Mouse (Mus musculus) heart, postnatal 0 days (tissue): ENCODE data around the gene 4931428L18Rik. TPM values are rescaled to one million over a fixed set of nuclear protein-coding genes. Genes with fewer than 3 reads are reported as not detected.

ENCODE experiments used
- ATAC-seq: fragments of 200-750 bp; cut with Nextera tagmentation; 2 replicates; pipeline ENCODE4 v1.8.0; 2017; ENCODE audit warnings: low read depth, moderate number of reproducible peaks, moderate library complexity; ENCODE audit not compliant: insufficient read depth
- DNase-seq: peaks from one replicate; pipeline ENCODE4 v3.0.0-alpha.2; 2016; ENCODE audit warnings: low spot score
- H3K27ac ChIP-seq: fragments of 300-500 bp; sonication (generic); 2 replicates; pipeline ENCODE4 v1.5.1; 2014; ENCODE audit warnings: low read depth, mild to moderate bottlenecking
- H3K27me3 ChIP-seq: fragments of 300-500 bp; sonication (generic); 2 replicates; pipeline ENCODE4 v1.6.1; 2014; ENCODE audit warnings: low read length, mixed read lengths; ENCODE audit not compliant: control insufficient read depth, insufficient read depth
- H3K36me3 ChIP-seq: fragments of 300-500 bp; sonication (generic); replicated peaks from 2 replicates; pipeline ENCODE4 v1.6.1; 2014; ENCODE audit warnings: low read length, mixed read lengths; ENCODE audit not compliant: control insufficient read depth, insufficient read depth
- H3K4me1 ChIP-seq: fragments of 300-500 bp; sonication (generic); 2 replicates; pipeline ENCODE4 v1.6.1; 2014; ENCODE audit warnings: antibody characterized with exemption; ENCODE audit not compliant: control insufficient read depth, insufficient read depth
- H3K4me2 ChIP-seq: fragments of 300-500 bp; sonication (generic); 2 replicates; pipeline ENCODE4 v1.6.1; 2014; ENCODE audit warnings: low read depth, mild to moderate bottlenecking, low read length, moderate library complexity
- H3K4me3 ChIP-seq: fragments of 300-500 bp; sonication (generic); 2 replicates; pipeline ENCODE4 v1.5.1; 2014; ENCODE audit warnings: low read depth, low read length
- H3K9ac ChIP-seq: fragments of 300-500 bp; sonication (generic); replicated peaks from 2 replicates; pipeline ENCODE4 v1.6.1; 2014; ENCODE audit warnings: low read depth, low read length, mixed read lengths
- H3K9me3 ChIP-seq: fragments of 300-500 bp; sonication (generic); replicated peaks from 2 replicates; pipeline ENCODE4 v1.6.1; 2016; ENCODE audit warnings: low read length; ENCODE audit not compliant: control insufficient read depth
- CTCF ChIP-seq: IDR thresholded peaks from 2 replicates; pipeline ENCODE4 v1.5.1; 2016; ENCODE audit warnings: antibody characterized with exemption, control low read depth, low read depth
- EP300 ChIP-seq: IDR thresholded peaks from 2 replicates; pipeline ENCODE4 v1.6.1; 2016; ENCODE audit warnings: antibody characterized with exemption, low read depth
- WGBS: fragments of 180-500 bp; shearing (Covaris S2); extraction: QIAGEN DNeasy Blood & Tissue Kit; methylation state at CpG from one replicate; pipeline ENCODE4 v1.1.7; 2014; 5-methylcytosine and 5-hydroxymethylcytosine counted together
- polyA plus RNA-seq: library from polyadenylated mRNA; unstranded; fragments of >200 nt; fragmentation: Nextera tagmentation; extraction: Ambion mirVana; gene quantifications from 2 replicates; pipeline ENCODE4 v1.2.1, GENCODE M21; 2015
- total RNA-seq: library from RNA; depleted of rRNA; stranded (reverse); fragments of >200 nt; gene quantifications from 2 replicates; pipeline ENCODE4 v1.2.3, GENCODE M21; 2014; ENCODE audit warnings: low replicate concordance

4931428L18Rik gene
- total and polyA plus RNA-seq, 2 experiments from 2014 or later = 0.23 TPM; not detected in 1

DNA sequence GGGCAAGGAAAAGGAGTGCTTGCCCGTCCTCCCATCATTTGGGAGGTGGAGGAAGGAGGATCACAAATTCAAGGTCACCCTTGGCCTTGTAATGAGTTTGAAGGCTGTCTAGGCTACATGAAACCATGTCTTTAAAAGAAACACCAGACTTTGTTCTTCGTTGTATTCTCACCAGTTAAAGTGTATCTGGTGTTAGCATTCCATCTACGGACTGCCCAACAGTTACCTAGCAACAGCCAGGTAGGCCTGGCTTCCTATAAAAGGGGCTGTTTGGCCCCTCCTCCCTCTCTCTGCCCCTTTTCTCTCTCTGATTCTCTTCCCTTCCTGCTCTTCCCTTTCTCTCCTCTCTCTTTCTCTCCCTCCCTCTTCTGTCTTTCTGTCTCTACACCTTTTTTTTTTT is 71.9 kb downstream of the 4931428L18Rik start:
- no peak overlapping the region for H3K4me3 ChIP-seq
- H3K9ac ChIP-seq = no peak overlapping the region
- no peak overlapping the region for H3K4me2 ChIP-seq
- TF ChIP-seq CTCF = no peak
- no peak for TF ChIP-seq EP300
- ATAC-seq (no peak), DNase-seq (no peak)
- H3K9me3 ChIP-seq = no peaks in the 10 kb centered on the region
- 62% methylated on average over 3 of the region's 3 CpGs for WGBS
- H3K27me3 ChIP-seq = no peaks in the 10 kb centered on the region
- H3K36me3 ChIP-seq = no peaks in the 10 kb centered on the region
- no peaks in the 10 kb centered on the region for H3K4me1 ChIP-seq
- no peak overlapping the region for H3K27ac ChIP-seq

DNA sequence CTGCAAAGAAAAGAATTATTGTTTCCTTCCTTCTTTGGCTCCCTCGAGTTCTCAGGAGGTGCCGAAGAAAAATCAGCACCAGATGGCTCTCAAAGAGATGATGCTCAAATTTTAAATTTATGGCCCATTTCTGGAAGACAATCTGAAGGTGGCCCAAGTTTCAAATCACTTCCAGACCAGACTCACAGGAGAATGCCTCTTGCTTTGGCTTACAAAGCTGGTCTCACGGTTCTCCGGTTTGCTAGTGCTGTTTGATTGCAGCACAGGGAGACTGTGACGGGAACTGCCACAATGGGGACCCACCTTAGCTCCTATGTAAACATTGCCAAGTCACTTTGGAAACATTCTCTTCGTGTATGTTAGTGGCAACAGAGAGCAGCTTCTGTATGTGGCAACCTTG is 72.8 kb downstream of the 4931428L18Rik start:
- no peaks in the 10 kb centered on the region for H3K27me3 ChIP-seq
- H3K4me1 ChIP-seq = no peaks in the 10 kb centered on the region
- no peak for TF ChIP-seq EP300
- no peak for TF ChIP-seq CTCF
- DNase-seq (no peak), ATAC-seq (no peak)
- H3K4me3 ChIP-seq = no peak overlapping the region
- H3K4me2 ChIP-seq = no peak overlapping the region
- no peaks in the 10 kb centered on the region for H3K36me3 ChIP-seq
- H3K9me3 ChIP-seq = no peaks in the 10 kb centered on the region
- WGBS = 60% methylated on average over 6 of the region's 6 CpGs
- H3K27ac ChIP-seq = no peak overlapping the region
- no peak overlapping the region for H3K9ac ChIP-seq

DNA sequence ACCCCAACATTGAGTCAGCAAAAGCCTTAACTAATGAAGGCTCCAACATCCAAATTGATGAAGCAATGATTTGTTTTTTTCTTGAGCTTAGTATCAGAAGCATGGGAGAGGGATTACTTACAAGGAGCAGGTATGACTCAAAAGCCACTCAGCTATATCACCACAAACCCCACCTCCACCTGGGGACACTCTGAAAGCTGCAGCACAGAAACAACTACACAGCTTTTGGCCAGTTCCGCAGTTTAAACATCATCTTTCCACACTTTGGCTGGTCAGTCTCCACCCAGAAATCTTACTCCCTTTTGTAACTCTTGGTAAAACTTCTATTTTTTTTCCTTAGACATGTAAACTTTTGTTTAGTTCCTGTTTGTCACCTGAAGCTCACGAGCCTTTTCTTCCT is 78.9 kb downstream of the 4931428L18Rik start:
- Histone ChIP-seq H3K9ac (no peak overlapping the region), H3K27ac (no peak overlapping the region), H3K4me1 (no peaks in the 10 kb centered on the region), H3K9me3 (no peaks in the 10 kb centered on the region), H3K4me2 (no peak overlapping the region), H3K4me3 (no peak overlapping the region), H3K27me3 (no peaks in the 10 kb centered on the region), H3K36me3 (no peaks in the 10 kb centered on the region)
- ATAC-seq (no peak), DNase-seq (no peak)
- TF ChIP-seq CTCF (no peak), EP300 (no peak)
- WGBS = 69% methylated on average over 2 of the region's 2 CpGs

DNA sequence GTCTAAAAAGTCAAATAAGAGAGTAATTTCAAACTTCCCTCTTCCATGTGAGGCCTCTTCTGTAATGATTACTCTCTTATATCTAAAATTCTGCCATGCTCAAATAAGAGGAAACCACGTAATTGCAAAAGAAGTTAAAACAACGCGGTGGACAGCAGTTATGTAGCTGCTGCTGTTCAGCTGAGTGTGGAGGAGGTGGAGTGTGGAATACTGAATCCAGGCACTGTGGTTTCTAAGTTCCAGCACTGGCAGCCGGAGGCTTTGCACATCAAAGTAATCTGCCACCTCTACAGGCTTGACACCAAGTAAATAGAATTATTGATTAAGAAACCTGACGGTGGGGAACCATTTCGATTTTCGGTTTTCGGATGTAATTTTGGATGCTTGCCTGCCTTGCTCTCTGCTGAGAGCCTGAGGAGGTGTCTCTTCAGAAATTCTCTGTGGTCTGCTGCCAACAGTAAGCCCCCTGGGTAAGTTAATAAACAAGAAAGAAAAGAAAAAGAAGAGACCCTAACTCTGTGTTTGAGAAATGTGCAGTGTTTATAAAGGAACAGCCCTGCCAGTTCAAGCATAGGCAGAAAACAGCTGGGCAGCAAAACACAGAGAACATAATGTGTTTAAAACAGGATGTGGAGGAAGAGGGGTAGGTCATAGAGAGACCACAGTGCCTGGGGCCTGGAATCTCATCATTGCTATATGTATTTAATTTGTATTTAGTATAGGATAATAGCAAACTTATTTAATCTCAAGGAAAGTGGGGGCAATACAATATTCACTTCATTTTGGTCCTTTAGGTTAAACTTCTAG is 80.0 kb downstream of the 4931428L18Rik start:
- Histone ChIP-seq H3K9me3 (no peaks in the 10 kb centered on the region), H3K36me3 (no peaks in the 10 kb centered on the region), H3K27me3 (no peaks in the 10 kb centered on the region), H3K4me2 (no peak overlapping the region), H3K9ac (no peak overlapping the region), H3K4me3 (no peak overlapping the region), H3K27ac (no peak overlapping the region), H3K4me1 (no peaks in the 10 kb centered on the region)
- TF ChIP-seq CTCF (no peak), EP300 (no peak)
- 42% methylated on average over 8 of the region's 8 CpGs for WGBS
- DNase-seq = no peak
- ATAC-seq = no peak

DNA sequence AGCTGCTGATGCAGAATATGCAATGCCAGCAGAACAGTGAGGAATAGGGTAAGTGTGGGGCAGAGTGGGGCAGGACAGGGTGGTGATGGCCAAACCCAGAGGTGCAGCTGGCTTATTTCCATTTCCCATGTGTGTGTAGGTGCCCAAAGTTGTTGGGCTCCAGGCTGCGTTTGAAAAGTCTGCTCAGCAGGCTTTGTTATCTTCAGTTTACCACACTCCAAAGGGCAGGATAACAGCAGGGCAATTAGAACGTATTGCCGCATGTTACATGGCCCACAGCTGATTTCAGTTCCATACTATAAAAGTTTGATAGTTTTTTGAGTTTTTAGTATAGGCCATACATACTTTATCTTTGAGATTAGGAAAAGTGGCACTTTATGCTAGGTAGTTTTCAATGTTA is 84.1 kb downstream of the 4931428L18Rik start:
- ATAC-seq (no peak), DNase-seq (no peak)
- H3K4me3 ChIP-seq = no peak overlapping the region
- H3K4me2 ChIP-seq = no peak overlapping the region
- no peak for TF ChIP-seq EP300
- no peak for TF ChIP-seq CTCF
- no peaks in the 10 kb centered on the region for H3K9me3 ChIP-seq
- H3K36me3 ChIP-seq = no peaks in the 10 kb centered on the region
- no peaks in the 10 kb centered on the region for H3K27me3 ChIP-seq
- H3K9ac ChIP-seq = no peak overlapping the region
- no peak overlapping the region for H3K27ac ChIP-seq
- WGBS = 38% methylated on average over 3 of the region's 3 CpGs
- no peaks in the 10 kb centered on the region for H3K4me1 ChIP-seq

DNA sequence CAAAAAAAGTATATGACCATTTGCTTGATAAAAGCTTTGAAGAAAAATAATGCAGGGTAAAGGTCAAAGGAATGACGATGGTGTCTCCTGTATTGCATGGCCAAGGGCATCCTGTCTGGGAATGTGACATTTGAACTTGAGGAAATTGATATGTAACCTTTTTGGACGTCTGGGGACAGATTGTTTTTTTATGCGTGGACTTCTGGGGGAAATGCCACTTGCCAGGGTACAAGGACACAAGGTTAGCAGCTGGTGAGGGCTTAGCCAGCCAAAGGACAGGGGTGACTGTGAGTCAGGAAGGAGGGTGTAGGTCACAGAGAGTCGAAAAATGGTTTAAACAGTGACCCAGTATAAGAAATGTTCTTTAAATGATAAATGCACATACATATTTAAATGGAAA is 109.0 kb downstream of the 4931428L18Rik start:
- no peak for ATAC-seq
- 54% methylated on average over 4 of the region's 4 CpGs for WGBS

More for the DNA sequence above, 109.0 kb downstream of the 4931428L18Rik start:
- no peaks in the 10 kb centered on the region for H3K27me3 ChIP-seq
- TF ChIP-seq CTCF = no peak
- no peak for TF ChIP-seq EP300
- 0 out of 2 replicates have a peak, but pooled peaks cover 7% of the 10 kb centered on the region for H3K9me3 ChIP-seq
- no peak overlapping the region for H3K27ac ChIP-seq
- no peaks in the 10 kb centered on the region for H3K4me1 ChIP-seq
- H3K9ac ChIP-seq = no peak overlapping the region
- H3K36me3 ChIP-seq = no peaks in the 10 kb centered on the region
- no peak for DNase-seq
- no peak overlapping the region for H3K4me2 ChIP-seq
- no peak overlapping the region for H3K4me3 ChIP-seq
